Mouse (Mus musculus) thymus, adult 2 months (tissue): ENCODE data around the gene Astn1. TPM values are rescaled to one million over a fixed set of nuclear protein-coding genes. Genes with fewer than 3 reads are reported as not detected.

Experiments used
- DNase-seq: peaks from one replicate; pipeline ENCODE4 v3.0.0; 2021
- H3K27ac ChIP-seq: fragments of 200-500 bp; 2 replicates; pipeline ENCODE4 v1.5.1; 2012; ENCODE audit warnings: low read length, control low read depth; ENCODE audit not compliant: control insufficient read depth, insufficient read depth
- H3K27me3 ChIP-seq: fragments of 200-500 bp; 2 replicates; pipeline ENCODE4 v1.6.1; 2012; ENCODE audit warnings: mild to moderate bottlenecking, low read length, moderate library complexity, mixed read lengths; ENCODE audit not compliant: control insufficient read depth, insufficient read depth
- H3K36me3 ChIP-seq: fragments of 200-500 bp; 2 replicates; pipeline ENCODE4 v1.6.1; 2012; ENCODE audit warnings: mild to moderate bottlenecking, low read length, moderate library complexity; ENCODE audit not compliant: control insufficient read depth, insufficient read depth
- H3K4me1 ChIP-seq: fragments of 200-500 bp; replicated peaks from 2 replicates; pipeline ENCODE4 v1.6.1; 2012; ENCODE audit warnings: low read length; ENCODE audit not compliant: control insufficient read depth, insufficient read depth
- H3K4me3 ChIP-seq: fragments of 200-500 bp; 2 replicates; pipeline ENCODE4 v1.5.1; 2012; ENCODE audit warnings: mild to moderate bottlenecking, low read length, control low read depth, moderate library complexity; ENCODE audit not compliant: control insufficient read depth, insufficient read depth
- CTCF ChIP-seq: fragments of 200-500 bp; IDR thresholded peaks from 2 replicates; pipeline ENCODE4 v1.5.1; 2012; ENCODE audit warnings: mild to moderate bottlenecking, control low read depth, low read length, moderate library complexity, borderline replicate concordance; ENCODE audit not compliant: control insufficient read depth, poor library complexity, insufficient read depth; ENCODE audit errors: extremely low read depth
- POLR2A ChIP-seq: fragments of 200-500 bp; IDR thresholded peaks from 2 replicates; pipeline ENCODE4 v1.6.1; 2012; ENCODE audit warnings: mild to moderate bottlenecking, low read length, control low read depth, moderate library complexity; ENCODE audit not compliant: control insufficient read depth, poor library complexity, insufficient read depth; ENCODE audit errors: extremely low read depth
- WGBS: fragments of 180-500 bp; shearing (Covaris S2); methylation state at CpG from one replicate; pipeline ENCODE4 v1.1.7; 2018; 5-methylcytosine and 5-hydroxymethylcytosine counted together
- polyA plus RNA-seq: library from polyadenylated mRNA; depleted of rRNA; stranded (reverse); fragments of >200 nt; gene quantifications from 2 replicates; pipeline ENCODE4 v1.2.3, GENCODE M21; 2012

The Astn1 gene
- polyA plus RNA-seq, 1 experiment, result 0.19 TPM

DNA sequence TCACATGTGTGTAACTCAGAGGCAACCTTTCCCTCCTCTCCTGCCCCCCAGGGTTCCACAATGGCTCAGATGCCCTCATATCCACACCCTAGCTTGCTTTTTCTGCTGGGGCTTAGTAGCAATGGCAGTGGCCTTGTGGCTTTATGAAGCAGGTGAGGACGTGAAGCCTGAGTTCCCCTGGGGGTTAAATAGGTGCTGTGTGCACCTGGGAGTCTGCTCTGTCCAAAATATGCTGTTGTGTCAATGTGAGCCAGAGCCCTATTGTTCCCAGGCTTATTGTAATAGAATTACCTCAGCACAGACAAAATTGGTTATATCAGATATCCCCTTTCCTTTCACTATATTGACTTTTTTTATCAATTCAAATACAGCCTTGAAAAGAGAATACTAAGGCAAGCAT is 325.7 kb downstream of the Astn1 start:
- 58% methylated on average over 1 of the region's 1 CpGs for WGBS
- Histone ChIP-seq H3K27ac (no peak overlapping the region), H3K4me1 (no peaks in the 10 kb centered on the region), H3K36me3 (no peaks in the 10 kb centered on the region), H3K4me3 (no peak overlapping the region), H3K27me3 (no peaks in the 10 kb centered on the region)
- DNase-seq, result no peak
- TF ChIP-seq POLR2A, result no peak
- no peak for TF ChIP-seq CTCF

GRCm38 (mm10) chr1:158697423-158697822 is 335.4 kb downstream of the Astn1 start:
- TF ChIP-seq POLR2A, result no peak
- TF ChIP-seq CTCF, result no peak
- Histone ChIP-seq H3K27me3 (no peaks in the 10 kb centered on the region), H3K36me3 (no peaks in the 10 kb centered on the region), H3K4me3 (no peak overlapping the region), H3K4me1 (no peaks in the 10 kb centered on the region), H3K27ac (no peak overlapping the region)
- DNase-seq, result no peak
- 74% methylated on average over 3 of the region's 3 CpGs for WGBS

DNA sequence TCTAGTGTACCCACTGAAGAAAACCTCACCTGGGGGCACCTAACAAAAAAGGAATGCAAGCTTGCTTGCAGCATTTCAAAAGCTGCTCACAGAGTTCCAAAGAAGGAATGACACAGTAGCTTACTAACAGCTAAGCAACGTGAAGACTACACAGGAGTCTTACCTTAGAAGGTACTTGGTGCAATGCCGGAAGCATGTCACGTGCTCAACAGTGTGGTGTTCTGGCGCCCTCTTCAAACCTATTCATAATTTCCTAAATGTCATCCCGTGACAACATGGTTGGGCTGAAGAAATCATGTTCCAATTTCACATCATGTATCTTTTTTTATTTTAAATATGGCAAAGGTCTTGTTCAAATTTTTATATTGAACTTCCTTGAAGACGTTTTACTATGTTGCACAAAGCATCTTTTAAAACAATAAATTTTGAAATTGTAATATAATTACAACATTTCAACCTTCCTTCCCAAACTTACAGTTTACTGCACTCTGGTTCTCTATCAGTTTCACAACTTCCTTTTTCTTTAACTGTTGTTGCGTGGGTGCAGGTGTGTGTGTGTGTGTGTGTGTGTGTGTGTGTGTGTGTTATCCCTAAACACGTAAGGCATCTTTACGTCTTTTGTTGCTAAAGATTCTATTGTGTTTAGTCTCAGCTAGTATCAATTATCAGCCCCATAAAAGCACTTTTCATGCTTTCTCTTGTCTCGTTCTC is 335.9 kb downstream of the Astn1 start:
- no peak for TF ChIP-seq POLR2A
- no peak for TF ChIP-seq CTCF
- H3K36me3 ChIP-seq, result no peaks in the 10 kb centered on the region
- 77% methylated on average over 10 of the region's 10 CpGs for WGBS

GRCm38 (mm10) chr1:158699276-158699675 is 337.2 kb downstream of the Astn1 start:
- H3K27me3 ChIP-seq, result no peaks in the 10 kb centered on the region
- H3K4me1 ChIP-seq, result no peaks in the 10 kb centered on the region
- no peak overlapping the region for H3K27ac ChIP-seq
- TF ChIP-seq CTCF (no peak), POLR2A (no peak)
- no peak overlapping the region for H3K4me3 ChIP-seq
- no peaks in the 10 kb centered on the region for H3K36me3 ChIP-seq
- DNase-seq, result no peak
- 84% methylated on average over 2 of the region's 2 CpGs for WGBS

More for the DNA sequence above, 335.9 kb downstream of the Astn1 start:
- DNase-seq, result no peak
- no peak overlapping the region for H3K27ac ChIP-seq
- no peaks in the 10 kb centered on the region for H3K27me3 ChIP-seq
- H3K4me1 ChIP-seq, result no peaks in the 10 kb centered on the region
- H3K4me3 ChIP-seq, result no peak overlapping the region

GRCm38 (mm10) chr1:158700147-158700546 is 338.1 kb downstream of the Astn1 start:
- 92% methylated on average over 2 of the region's 2 CpGs for WGBS
- no peak overlapping the region for H3K4me3 ChIP-seq
- H3K27me3 ChIP-seq, result no peaks in the 10 kb centered on the region
- H3K36me3 ChIP-seq, result no peaks in the 10 kb centered on the region
- TF ChIP-seq POLR2A (no peak), CTCF (no peak)
- DNase-seq, result no peak
- no peak overlapping the region for H3K27ac ChIP-seq
- H3K4me1 ChIP-seq, result no peaks in the 10 kb centered on the region

GRCm38 (mm10) chr1:158701336-158701735 is 339.3 kb downstream of the Astn1 start:
- TF ChIP-seq POLR2A (no peak), CTCF (no peak)
- H3K4me3 ChIP-seq, result no peak overlapping the region
- H3K4me1 ChIP-seq, result no peaks in the 10 kb centered on the region
- no peaks in the 10 kb centered on the region for H3K27me3 ChIP-seq
- no peak overlapping the region for H3K27ac ChIP-seq
- DNase-seq, result no peak
- H3K36me3 ChIP-seq, result no peaks in the 10 kb centered on the region
- WGBS, result 80% methylated on average over 1 of the region's 1 CpGs

DNA sequence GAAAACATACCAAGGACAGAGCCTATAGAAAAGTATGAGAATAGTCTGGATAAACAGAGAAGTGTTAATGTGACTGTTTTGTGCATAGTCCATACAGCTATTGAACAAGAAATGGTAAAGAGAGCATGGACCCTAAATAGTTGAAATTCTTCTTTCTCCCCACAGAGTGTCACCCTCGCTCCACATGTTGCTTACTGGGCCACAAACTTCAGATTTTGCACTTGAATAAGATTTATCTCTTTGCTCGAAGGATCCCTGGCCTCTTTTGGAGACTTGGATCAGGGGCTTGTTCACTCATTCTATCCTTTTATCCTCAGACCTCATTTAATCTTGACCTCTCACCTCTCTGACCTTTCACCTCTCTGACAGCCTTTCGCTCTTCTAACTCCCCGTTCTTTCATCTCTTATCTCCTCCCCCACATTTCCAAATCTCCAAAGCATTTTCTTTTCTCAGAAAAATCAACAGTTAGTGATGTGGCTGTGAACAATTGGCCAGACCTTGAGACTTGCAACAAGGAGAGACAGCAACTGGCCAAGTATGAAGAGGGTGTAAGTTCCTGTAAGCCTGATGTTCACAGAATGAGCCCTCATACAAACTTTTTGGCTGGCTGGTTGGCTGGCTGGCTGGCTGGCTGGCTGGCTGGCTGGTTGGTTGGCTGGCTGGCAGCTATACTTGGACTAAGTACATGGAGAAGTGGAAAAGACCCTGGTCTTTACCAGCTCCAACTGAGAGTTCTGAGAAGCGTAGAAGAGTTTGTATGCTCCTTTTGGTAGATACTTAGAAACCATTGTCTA is 351.4 kb downstream of the Astn1 start:
- 72% methylated on average over 5 of the region's 5 CpGs for WGBS
- Histone ChIP-seq H3K4me1 (no peaks in the 10 kb centered on the region), H3K27ac (no peak overlapping the region), H3K36me3 (no peaks in the 10 kb centered on the region), H3K4me3 (no peak overlapping the region), H3K27me3 (no peaks in the 10 kb centered on the region)
- no peak for TF ChIP-seq POLR2A
- no peak for TF ChIP-seq CTCF
- DNase-seq, result no peak
